Mouse (Mus musculus) hindbrain, embryonic 14.5 days (tissue): Measurements from ENCODE around the gene Zpbp2. TPM values are rescaled to one million over a fixed set of nuclear protein-coding genes. Genes with fewer than 3 reads are reported as not detected.

Experiments used
- ATAC-seq: fragments of 200-750 bp; cut with Nextera tagmentation; 2 replicates; pipeline ENCODE4 v1.8.0; 2017; ENCODE audit warnings: moderate number of reproducible peaks, mild to moderate bottlenecking, moderate TSS enrichment, moderate library complexity; ENCODE audit not compliant: low FRiP score
- DNase-seq: peaks from one replicate; pipeline ENCODE4 v3.0.0-alpha.2; 2015; ENCODE audit warnings: low spot score
- H3K27ac ChIP-seq: fragments of 300-500 bp; sonication (generic); 2 replicates; pipeline ENCODE4 v1.5.1; 2014; ENCODE audit warnings: mild to moderate bottlenecking, moderate library complexity
- H3K27me3 ChIP-seq: fragments of 300-500 bp; sonication (generic); 2 replicates; pipeline ENCODE4 v1.6.1; 2014; ENCODE audit warnings: mild to moderate bottlenecking, low read length, mixed read lengths; ENCODE audit not compliant: control insufficient read depth, insufficient read depth
- H3K36me3 ChIP-seq: fragments of 300-500 bp; sonication (generic); replicated peaks from 2 replicates; pipeline ENCODE4 v1.6.1; 2014; ENCODE audit not compliant: control insufficient read depth, insufficient read depth
- H3K4me1 ChIP-seq: fragments of 300-500 bp; sonication (generic); replicated peaks from 2 replicates; pipeline ENCODE4 v1.6.1; 2014; ENCODE audit warnings: antibody characterized with exemption, low read length, mixed read lengths; ENCODE audit not compliant: control insufficient read depth, insufficient read depth
- H3K4me2 ChIP-seq: fragments of 300-500 bp; sonication (generic); replicated peaks from 2 replicates; pipeline ENCODE4 v1.6.1; 2014; ENCODE audit warnings: mild to moderate bottlenecking, moderate library complexity
- H3K4me3 ChIP-seq: fragments of 300-500 bp; sonication (generic); replicated peaks from 2 replicates; pipeline ENCODE4 v1.5.1; 2014; ENCODE audit warnings: mild to moderate bottlenecking, low read length
- H3K9ac ChIP-seq: fragments of 300-500 bp; sonication (generic); 2 replicates; pipeline ENCODE4 v1.6.1; 2014
- H3K9me3 ChIP-seq: fragments of 300-500 bp; sonication (generic); 2 replicates; pipeline ENCODE4 v1.6.1; 2016; ENCODE audit warnings: low read length; ENCODE audit not compliant: control insufficient read depth
- WGBS: fragments of 180-500 bp; shearing (Covaris S2); extraction: QIAGEN DNeasy Blood & Tissue Kit; methylation state at CpG from one replicate; pipeline ENCODE4 v1.1.7; 2014; 5-methylcytosine and 5-hydroxymethylcytosine counted together
- polyA plus RNA-seq: library from polyadenylated mRNA; unstranded; fragments of >200 nt; fragmentation: Nextera tagmentation; extraction: Ambion mirVana; gene quantifications from 2 replicates; pipeline ENCODE4 v1.2.1, GENCODE M21; 2014

The Zpbp2 gene
- polyA plus RNA-seq, 1 experiment from 2014 or later = not detected

- H3K4me2 ChIP-seq = peak overlapping the region; percentile 87
- peaks cover 26% of the 10 kb centered on the region for H3K4me1 ChIP-seq
- H3K4me3 ChIP-seq = peak overlapping the region; percentile 60
- peak overlapping the region; percentile 80 for H3K27ac ChIP-seq
- DNase-seq = peak; percentile 33
- peak; percentile 39 for ATAC-seq
- peaks cover 20% of the 10 kb centered on the region for H3K36me3 ChIP-seq
- WGBS = 2% methylated on average over 22 of the region's 22 CpGs
- H3K9me3 ChIP-seq = no peaks in the 10 kb centered on the region
- H3K9ac ChIP-seq = peak overlapping the region; percentile 73
- no peaks in the 10 kb centered on the region for H3K27me3 ChIP-seq
These were observed 35.4 kb downstream of the Zpbp2 start for GRCm38 (mm10) chr11:98586087-98586891.

- Histone ChIP-seq H3K9ac (peak within 1 kb of the TSS; percentile 73), H3K36me3 (peaks cover 16% of the 10 kb centered on the region), H3K4me1 (peaks cover 26% of the 10 kb centered on the region), H3K4me2 (peak within 1 kb of the TSS; percentile 87), H3K27ac (peak within 1 kb of the TSS; percentile 80), H3K9me3 (no peaks in the 10 kb centered on the region), H3K4me3 (peak within 1 kb of the TSS; percentile 60), H3K27me3 (no peaks in the 10 kb centered on the region)
- DNase-seq = peak; percentile 99
- WGBS = under 1% methylated on average over 49 of the region's 49 CpGs
- ATAC-seq = peak; percentile 92
These were observed 36.1 kb downstream of the Zpbp2 start, which contains the start of gene Ormdl3 for GRCm38 (mm10) chr11:98586892-98587563. Gene Ormdl3, minus strand, starts transcription at chr11:98587368.

- Histone ChIP-seq H3K36me3 (peaks cover 7% of the 10 kb centered on the region), H3K27ac (peak overlapping the region; percentile 80)
- 9% methylated on average over 20 of the region's 20 CpGs for WGBS
These were observed 37.0 kb downstream of the Zpbp2 start for GRCm38 (mm10) chr11:98587684-98588546.

GRCm38 (mm10) chr11:98588833-98589281 is 38.0 kb downstream of the Zpbp2 start:
- no peak overlapping the region for H3K27ac ChIP-seq
- DNase-seq (no peak), ATAC-seq (no peak)
- H3K4me2 ChIP-seq = peak overlapping the region; percentile 87; the same call in 1 of the 2 replicates
- H3K36me3 ChIP-seq = no peaks in the 10 kb centered on the region
- H3K4me1 ChIP-seq = peaks cover 26% of the 10 kb centered on the region
- H3K9me3 ChIP-seq = no peaks in the 10 kb centered on the region
- 0 out of 2 replicates have a peak, but pooled peaks cover 3% of the 10 kb centered on the region for H3K27me3 ChIP-seq
- peak overlapping the region; percentile 23; the same call in 1 of the 2 replicates for H3K4me3 ChIP-seq
- no peak overlapping the region for H3K9ac ChIP-seq
- WGBS = 59% methylated on average over 6 of the region's 6 CpGs

More at GRCm38 (mm10) chr11:98587684-98588546, 37.0 kb downstream of the Zpbp2 start:
- Histone ChIP-seq H3K4me2 (peak overlapping the region; percentile 87), H3K27me3 (no peaks in the 10 kb centered on the region), H3K9me3 (no peaks in the 10 kb centered on the region), H3K4me1 (peaks cover 26% of the 10 kb centered on the region), H3K9ac (peak overlapping the region; percentile 73), H3K4me3 (peak overlapping the region; percentile 60)
- ATAC-seq (peak; percentile 61), DNase-seq (peak; percentile 63)

GRCm38 (mm10) chr11:98589306-98589705 is 38.4 kb downstream of the Zpbp2 start:
- no peaks in the 10 kb centered on the region for H3K36me3 ChIP-seq
- no peak overlapping the region for H3K4me2 ChIP-seq
- no peak overlapping the region for H3K4me3 ChIP-seq
- H3K4me1 ChIP-seq = peaks cover 26% of the 10 kb centered on the region
- H3K27ac ChIP-seq = no peak overlapping the region
- no peaks in the 10 kb centered on the region for H3K9me3 ChIP-seq
- H3K27me3 ChIP-seq = 0 out of 2 replicates have a peak, but pooled peaks cover 3% of the 10 kb centered on the region
- DNase-seq (no peak), ATAC-seq (no peak)
- 87% methylated on average over 8 of the region's 8 CpGs for whole genome bisulfite sequencing
- H3K9ac ChIP-seq = no peak overlapping the region

- H3K36me3 ChIP-seq = no peaks in the 10 kb centered on the region
- no peak overlapping the region for H3K27ac ChIP-seq
- H3K9me3 ChIP-seq = no peaks in the 10 kb centered on the region
- 64% methylated on average over 19 of the region's 19 CpGs for WGBS
- no peak overlapping the region for H3K9ac ChIP-seq
- no peak for ATAC-seq
- no peak for DNase-seq
- no peak overlapping the region for H3K4me3 ChIP-seq
- 0 out of 2 replicates have a peak, but pooled peaks cover 3% of the 10 kb centered on the region for H3K27me3 ChIP-seq
- H3K4me1 ChIP-seq = peaks cover 17% of the 10 kb centered on the region
- no peak overlapping the region for H3K4me2 ChIP-seq
These were observed 39.9 kb downstream of the Zpbp2 start for GRCm38 (mm10) chr11:98590548-98591445.

- H3K4me1 ChIP-seq = no peaks in the 10 kb centered on the region
- H3K9ac ChIP-seq = no peak overlapping the region
- H3K4me2 ChIP-seq = no peak overlapping the region
- DNase-seq (no peak), ATAC-seq (no peak)
- H3K36me3 ChIP-seq = no peaks in the 10 kb centered on the region
- no peaks in the 10 kb centered on the region for H3K9me3 ChIP-seq
- whole genome bisulfite sequencing = 75% methylated on average over 6 of the region's 6 CpGs
- H3K27me3 ChIP-seq = peaks cover 10% of the 10 kb centered on the region; the same call in 1 of the 2 replicates
- H3K4me3 ChIP-seq = no peak overlapping the region
- no peak overlapping the region for H3K27ac ChIP-seq
These were observed 44.1 kb downstream of the Zpbp2 start for GRCm38 (mm10) chr11:98595021-98595420.

- no peak overlapping the region for H3K27ac ChIP-seq
- H3K9me3 ChIP-seq = no peaks in the 10 kb centered on the region
- no peaks in the 10 kb centered on the region for H3K36me3 ChIP-seq
- ATAC-seq (no peak), DNase-seq (no peak)
- H3K9ac ChIP-seq = no peak overlapping the region
- WGBS = 79% methylated on average over 10 of the region's 10 CpGs
- no peak overlapping the region for H3K4me2 ChIP-seq
- peaks cover 10% of the 10 kb centered on the region; the same call in 1 of the 2 replicates for H3K27me3 ChIP-seq
- no peaks in the 10 kb centered on the region for H3K4me1 ChIP-seq
- H3K4me3 ChIP-seq = no peak overlapping the region
These were observed 44.6 kb downstream of the Zpbp2 start for GRCm38 (mm10) chr11:98595473-98595872.
